Mouse (Mus musculus): ENCODE measurements around the gene Rad51c.
"Not testable (repeated sequence)": the region's sequence is repeated elsewhere in the genome, so short reads cannot be mapped to it uniquely, and the experiment has no call there.

The Rad51c gene

DNA sequence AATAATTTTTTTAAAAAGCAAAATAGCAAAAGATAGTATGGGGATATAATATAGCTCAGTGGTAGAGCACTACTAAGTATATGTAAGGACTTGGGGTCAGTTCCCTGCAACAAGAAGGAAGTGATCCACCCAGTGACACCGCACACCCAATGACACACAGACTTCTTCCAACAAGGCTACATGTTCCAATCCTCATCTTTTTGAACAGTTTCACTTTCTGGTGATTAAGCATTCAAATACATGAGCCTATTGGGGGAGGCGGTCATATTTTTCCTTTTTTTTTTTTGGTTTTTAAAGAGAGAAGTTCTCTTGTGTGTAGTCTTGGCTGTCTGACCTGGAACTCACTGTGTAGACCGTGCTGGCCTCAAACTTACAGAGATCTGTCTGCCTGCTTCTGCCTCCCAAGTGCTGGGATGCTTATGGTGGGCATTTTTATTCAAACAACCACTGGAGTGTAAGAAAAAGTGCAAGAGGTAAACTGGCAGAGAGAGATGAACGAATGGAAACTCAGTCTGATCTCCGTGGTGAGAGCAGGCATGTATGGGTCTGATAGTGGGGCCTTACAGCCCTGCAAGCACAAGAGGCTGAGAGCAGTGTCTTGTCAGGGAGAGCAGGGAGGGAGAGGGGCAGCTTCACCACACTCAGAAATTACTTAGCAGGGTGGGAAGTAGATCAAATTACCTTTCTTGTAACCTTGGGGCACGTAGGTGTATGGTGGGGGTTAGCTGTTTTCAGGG lies 28.3 kb upstream of the Rad51c start:
- DNase-seq (ENCODE audit: low spot score in 2 of 2) = no peak

DNA sequence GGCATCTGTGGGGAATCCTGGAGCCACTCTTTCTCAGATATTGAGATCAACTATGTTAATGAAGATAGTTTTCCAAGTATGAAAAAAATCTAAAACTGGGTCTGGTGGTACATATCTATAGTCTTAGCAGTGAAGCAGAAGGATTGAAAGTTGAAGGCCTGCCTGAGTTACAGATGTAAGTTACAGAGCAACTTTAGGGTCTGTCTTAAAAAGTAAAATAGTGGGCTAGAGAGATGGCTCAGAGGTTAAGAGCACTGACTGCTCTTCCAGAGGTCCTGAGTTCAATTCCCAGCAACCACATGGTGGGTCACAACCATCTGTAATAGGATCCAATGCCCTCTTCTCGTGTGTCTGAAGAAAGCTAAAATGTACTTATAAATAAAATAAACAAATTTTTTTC lies 27.7 kb upstream of the Rad51c start:
- DNase-seq (ENCODE audit: low spot score in 2 of 2) = no peak

GRCm38 (mm10) chr11:87431813-87432212 lies 27.1 kb upstream of the Rad51c start:
- not testable (repeated sequence) for DNase-seq (ENCODE audit: low spot score in 2 of 2)

DNA sequence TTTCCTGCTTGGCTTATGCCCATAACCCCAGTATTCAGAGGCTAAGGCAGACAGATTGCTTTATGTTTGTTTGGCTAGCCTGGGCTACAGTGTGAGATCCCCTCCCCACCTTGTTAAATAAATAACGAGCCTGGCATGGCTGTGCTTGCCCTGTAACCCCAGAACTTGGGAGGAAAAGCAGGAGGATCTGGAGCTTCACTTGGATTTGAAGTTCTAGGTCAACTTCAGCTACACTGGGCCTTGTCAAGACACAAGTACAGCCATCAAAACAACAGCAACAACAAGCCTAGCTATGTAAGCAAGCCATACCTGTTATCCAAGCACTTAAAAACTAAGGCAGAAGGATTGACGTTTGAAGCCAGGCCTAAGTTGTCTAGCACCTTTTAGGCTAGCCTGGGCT lies 25.6 kb upstream of the Rad51c start:
- DNase-seq (ENCODE audit: low spot score in 2 of 2) = no peak

GRCm38 (mm10) chr11:87429363-87429762 lies 24.6 kb upstream of the Rad51c start:
- no peak for DNase-seq (ENCODE audit: low spot score in 2 of 2)

DNA sequence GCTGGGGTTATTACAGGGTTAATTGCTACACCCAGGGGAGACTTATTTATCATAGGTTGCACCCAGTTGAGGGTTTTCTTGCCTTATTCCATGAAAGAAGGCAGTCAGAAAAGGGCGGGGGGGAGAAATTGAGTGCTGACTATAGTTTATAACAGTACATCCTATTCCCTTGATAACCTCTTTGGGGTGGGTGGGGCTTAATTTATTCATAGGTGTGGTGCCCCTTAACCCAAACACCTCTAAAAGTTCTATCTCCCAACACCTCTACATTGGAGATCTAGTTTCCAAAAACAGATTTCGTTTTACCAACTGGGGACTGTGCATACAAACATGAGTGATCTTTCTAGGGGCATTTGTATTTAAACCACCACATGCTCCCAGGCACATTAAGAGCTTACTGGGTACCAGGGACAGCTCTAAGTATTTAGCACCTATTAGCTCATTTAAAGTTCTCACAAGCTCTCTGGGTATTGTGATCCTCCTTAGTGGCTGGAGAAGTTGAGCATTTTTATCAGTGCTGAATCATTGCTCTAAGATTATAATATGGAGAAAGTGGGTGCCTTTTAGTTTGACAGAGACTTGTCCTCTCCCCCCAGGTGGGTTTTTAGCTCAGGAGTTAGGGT lies 23.4 kb upstream of the Rad51c start:
- no peak for DNase-seq (ENCODE audit: low spot score in 2 of 2)

DNA sequence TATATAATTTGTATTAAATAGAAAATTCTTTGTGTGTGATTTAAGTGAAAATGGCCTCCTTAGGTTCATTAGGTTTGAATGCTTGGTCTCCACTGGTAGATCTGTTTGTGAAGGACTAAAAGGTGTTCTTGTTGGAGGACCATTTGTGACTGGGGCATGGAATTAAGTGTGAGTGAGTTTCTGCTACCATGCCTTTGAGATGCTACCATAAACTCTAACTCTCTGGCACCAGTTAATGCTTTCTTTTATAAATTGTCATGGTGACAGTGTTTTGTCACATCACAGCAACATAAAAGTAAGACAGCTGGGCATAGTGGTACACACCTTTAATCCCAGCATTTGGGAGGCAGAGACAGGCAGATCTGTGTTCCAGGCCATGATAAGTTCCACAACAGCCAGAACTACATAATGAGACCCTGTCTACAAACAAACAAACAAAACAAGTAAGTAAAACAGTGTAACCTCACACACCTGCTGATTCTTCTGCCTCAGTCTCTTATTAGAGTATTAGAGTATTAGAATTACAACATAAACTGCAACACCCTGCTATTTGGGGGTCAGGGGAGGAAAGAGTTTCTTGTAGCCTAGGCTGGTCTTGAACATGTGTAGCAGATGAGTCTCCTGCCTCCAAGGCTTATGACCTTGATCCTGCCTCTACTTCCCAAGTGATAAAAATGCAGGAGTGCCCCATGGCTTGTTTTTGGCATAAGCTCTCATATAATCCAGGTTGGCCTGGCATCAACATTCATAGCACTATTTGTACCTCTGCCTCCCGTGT lies 22.7 kb upstream of the Rad51c start:
- DNase-seq (ENCODE audit: low spot score in 2 of 2) = no peak

DNA sequence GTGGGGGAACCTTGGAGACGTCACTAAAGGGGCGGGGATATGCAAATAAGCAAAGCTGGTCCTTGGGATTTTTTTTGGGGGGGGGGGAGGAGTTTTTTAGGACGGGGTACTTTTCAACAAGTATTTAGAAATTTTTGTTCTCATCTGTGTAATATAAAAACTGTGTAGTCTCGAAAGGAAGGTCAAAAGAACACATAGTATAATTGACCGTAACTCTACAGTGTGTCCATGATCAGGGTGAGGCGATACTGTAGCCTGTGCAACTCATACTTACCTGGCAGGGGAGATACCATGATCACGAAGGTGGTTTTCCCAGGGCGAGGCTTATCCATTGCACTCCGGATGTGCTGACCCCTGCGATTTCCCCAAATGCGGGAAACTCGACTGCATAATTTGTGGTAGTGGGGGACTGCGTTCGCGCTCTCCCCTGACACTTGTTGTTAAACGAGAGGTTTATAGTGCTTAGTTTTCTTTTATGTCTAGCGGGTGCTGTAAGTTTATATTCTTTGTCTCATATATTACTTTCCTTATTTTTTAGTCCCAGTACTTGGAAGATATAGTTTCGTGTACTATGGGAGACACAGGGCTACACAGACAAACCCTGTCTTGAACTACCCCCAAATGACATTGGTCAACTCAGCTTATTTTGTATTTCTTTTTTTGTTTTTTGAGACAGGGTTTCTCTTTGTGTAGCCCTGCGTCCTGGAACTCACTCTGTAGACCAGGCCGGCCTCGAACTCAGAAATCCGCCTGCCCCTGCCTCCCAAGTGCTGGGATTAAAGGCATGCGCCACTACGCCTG lies 21.9 kb upstream of the Rad51c start:
- DNase-seq (ENCODE audit: low spot score in 2 of 2) = peak; percentile 87 to 90

- DNase-seq (ENCODE audit: low spot score in 2 of 2) = no peak
Observed at GRCm38 (mm10) chr11:87426121-87426449, 21.3 kb upstream of the Rad51c start.

- no peak for DNase-seq (ENCODE audit: low spot score in 2 of 2)
Observed at GRCm38 (mm10) chr11:87423551-87424325, 19.0 kb upstream of the Rad51c start.

GRCm38 (mm10) chr11:87422511-87423340 lies 18.0 kb upstream of the Rad51c start:
- peak; percentile 85 to 86 for DNase-seq (ENCODE audit: low spot score in 2 of 2)

DNA sequence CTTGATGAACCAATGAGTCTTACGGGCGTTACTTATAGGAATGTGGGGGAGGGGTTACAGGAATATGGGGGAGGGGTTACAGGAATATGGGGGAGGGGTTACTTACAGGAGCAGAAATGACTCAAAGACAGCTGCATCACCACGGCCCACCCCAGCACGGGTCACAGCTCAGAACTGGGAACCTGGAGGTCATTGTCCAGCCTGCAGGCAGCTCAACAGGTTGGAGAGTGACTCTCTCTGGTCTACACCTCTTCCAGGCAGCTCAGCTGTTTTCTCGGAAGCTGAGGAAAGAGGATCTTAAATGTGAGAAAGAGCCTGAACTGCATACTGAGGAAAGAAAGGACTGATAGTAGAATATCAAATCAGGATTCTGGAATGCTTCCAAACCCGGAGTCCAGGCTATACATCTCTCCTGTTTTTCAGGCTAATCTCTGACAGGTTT lies 17.0 kb upstream of the Rad51c start:
- peak in 1 of 2 experiments; percentile 42 for DNase-seq (ENCODE audit: low spot score in 2 of 2)

DNA sequence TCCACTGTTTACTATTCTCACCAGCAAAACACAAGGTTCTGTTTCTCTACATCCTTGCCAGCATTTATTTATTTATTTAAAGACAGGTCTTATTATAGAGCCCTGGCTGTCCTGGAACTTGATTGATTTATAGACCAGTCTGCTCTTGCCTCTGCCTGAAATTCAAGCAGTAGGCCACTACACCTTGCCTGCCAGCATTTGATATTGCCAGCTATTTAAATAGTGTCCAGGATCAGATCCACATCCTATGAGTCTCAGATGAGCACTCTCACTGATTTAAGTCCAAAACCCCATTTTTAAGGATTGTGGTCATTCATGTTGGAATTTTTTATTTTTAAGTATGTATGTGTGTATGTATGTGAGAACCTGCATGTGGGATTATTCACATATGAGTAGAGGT lies 16.1 kb upstream of the Rad51c start:
- DNase-seq (ENCODE audit: low spot score in 2 of 2) = no peak

GRCm38 (mm10) chr11:87416120-87416519 lies 11.4 kb upstream of the Rad51c start:
- no peak for DNase-seq (ENCODE audit: low spot score in 2 of 2)

GRCm38 (mm10) chr11:87413412-87413811 lies 8.7 kb upstream of the Rad51c start:
- DNase-seq (ENCODE audit: low spot score in 2 of 2) = not testable (repeated sequence)

GRCm38 (mm10) chr11:87404111-87404853 lies 472 bp downstream of the Rad51c start:
- DNase-seq (ENCODE audit: low spot score in 2 of 2) = peak; percentile 96 to 98

- DNase-seq (ENCODE audit: low spot score in 2 of 2) = no peak
Observed at GRCm38 (mm10) chr11:87398402-87398801, 6.4 kb downstream of the Rad51c start.

DNA sequence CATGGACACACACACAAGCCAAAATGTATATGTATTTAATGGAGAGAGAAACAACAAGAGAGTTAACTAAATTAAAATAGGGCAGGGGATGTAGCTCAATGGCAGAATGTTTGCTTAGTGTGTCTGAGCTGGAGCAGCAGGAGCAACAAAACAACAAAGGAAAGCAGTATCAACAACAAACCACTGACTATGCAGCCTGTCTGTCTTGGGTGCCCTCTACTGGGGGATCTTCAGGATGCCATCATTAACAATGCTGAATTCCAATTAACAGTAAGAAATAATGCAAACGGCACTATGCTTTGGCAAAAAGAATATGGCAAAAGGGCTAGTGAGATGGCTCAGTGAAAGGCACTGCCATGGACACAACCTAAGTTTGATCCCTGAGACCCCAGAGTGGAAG lies 10.9 kb downstream of the Rad51c start:
- DNase-seq (ENCODE audit: low spot score in 2 of 2) = peak in 1 of 2 experiments; percentile 26

DNA sequence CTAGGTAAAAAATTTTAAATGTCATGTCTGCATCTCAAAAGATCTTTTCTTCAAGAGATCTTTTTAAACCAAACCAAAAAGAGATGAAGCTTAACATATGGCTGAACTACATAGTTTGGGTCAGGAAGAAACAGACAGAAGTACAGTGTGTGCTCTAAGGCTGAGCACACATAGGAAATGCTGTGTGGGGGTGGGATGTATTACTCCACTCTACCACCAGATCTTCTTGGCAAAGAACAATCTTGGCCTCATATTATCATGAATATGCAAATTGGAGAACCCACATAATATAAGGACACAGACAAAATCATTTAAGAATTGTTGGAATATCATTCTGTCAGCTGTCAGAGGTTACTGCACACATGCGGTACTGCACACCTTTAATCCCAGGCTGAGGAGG lies 19.1 kb downstream of the Rad51c start:
- no peak for DNase-seq (ENCODE audit: low spot score in 2 of 2)

GRCm38 (mm10) chr11:87384551-87384950 lies 20.2 kb downstream of the Rad51c start:
- DNase-seq (ENCODE audit: low spot score in 2 of 2) = no peak
